Mouse (Mus musculus) forebrain, embryonic 10.5 days (tissue): ENCODE data around the gene Gm21976. TPM values are rescaled to one million over a fixed set of nuclear protein-coding genes. Genes with fewer than 3 reads are reported as not detected.

Experiments
- DNase-seq: peaks from one replicate; pipeline ENCODE4 v3.0.0-alpha.2; 2017; ENCODE audit warnings: low spot score; ENCODE audit errors: extremely low spot score
- H3K27ac ChIP-seq: fragments of 300-500 bp; sonication (generic); 2 replicates; pipeline ENCODE4 v1.5.1; 2016; ENCODE audit warnings: mild to moderate bottlenecking
- H3K27me3 ChIP-seq: fragments of 300-500 bp; sonication (generic); 2 replicates; pipeline ENCODE4 v1.6.1; 2016; ENCODE audit warnings: mild to moderate bottlenecking; ENCODE audit not compliant: poor library complexity, severe bottlenecking
- H3K36me3 ChIP-seq: fragments of 300-500 bp; sonication (generic); replicated peaks from 2 replicates; pipeline ENCODE4 v1.6.1; 2016; ENCODE audit warnings: mild to moderate bottlenecking, moderate library complexity
- H3K4me1 ChIP-seq: fragments of 300-500 bp; sonication (generic); 2 replicates; pipeline ENCODE4 v1.6.1; 2016
- H3K4me3 ChIP-seq: fragments of 300-500 bp; sonication (generic); 2 replicates; pipeline ENCODE4 v1.5.1; 2016; ENCODE audit warnings: mild to moderate bottlenecking, moderate library complexity
- H3K9me3 ChIP-seq: fragments of 300-500 bp; sonication (generic); 2 replicates; pipeline ENCODE4 v1.6.1; 2016; ENCODE audit warnings: mild to moderate bottlenecking, moderate library complexity
- WGBS: fragments of 180-500 bp; shearing (Covaris S2); methylation state at CpG from one replicate; pipeline ENCODE4 v1.1.7; 2016; 5-methylcytosine and 5-hydroxymethylcytosine counted together
- polyA plus RNA-seq: library from polyadenylated mRNA; unstranded; fragments of >200 nt; fragmentation: Nextera tagmentation; extraction: Ambion mirVana; gene quantifications from 2 replicates; pipeline ENCODE4 v1.2.1, GENCODE M21; 2016

The Gm21976 gene
- polyA plus RNA-seq, result not detected in 2 replicates

- no peaks in the 10 kb centered on the region for H3K4me1 ChIP-seq
- H3K27me3 ChIP-seq, result no peaks in the 10 kb centered on the region
- no peak for DNase-seq
- WGBS, result 91% methylated on average over 5 of the region's 5 CpGs
- H3K36me3 ChIP-seq, result peaks cover 10% of the 10 kb centered on the region
- no peak within 1 kb of the TSS for H3K27ac ChIP-seq
- H3K4me3 ChIP-seq, result no peak within 1 kb of the TSS
- no peaks in the 10 kb centered on the region for H3K9me3 ChIP-seq
These were observed at the start of gene Gm21976 for GRCm38 (mm10) chr13:98279686-98280085. Gm21976 (plus strand) TSS chr13:98279887.

GRCm38 (mm10) chr13:98230511-98230910 is 49.2 kb upstream of the Gm21976 start:
- H3K27ac ChIP-seq, result no peak overlapping the region
- WGBS, result 95% methylated on average over 1 of the region's 1 CpGs
- no peaks in the 10 kb centered on the region for H3K36me3 ChIP-seq
- no peaks in the 10 kb centered on the region for H3K27me3 ChIP-seq
- H3K9me3 ChIP-seq, result no peaks in the 10 kb centered on the region
- H3K4me3 ChIP-seq, result no peak overlapping the region
- H3K4me1 ChIP-seq, result peaks cover 11% of the 10 kb centered on the region
- no peak for DNase-seq

- Histone ChIP-seq H3K36me3 (no peaks in the 10 kb centered on the region), H3K9me3 (no peaks in the 10 kb centered on the region), H3K4me1 (no peaks in the 10 kb centered on the region), H3K27ac (no peak overlapping the region), H3K4me3 (no peak overlapping the region), H3K27me3 (no peaks in the 10 kb centered on the region)
- DNase-seq, result no peak
- WGBS, result 82% methylated on average over 6 of the region's 6 CpGs
These were observed 44.2 kb upstream of the Gm21976 start for GRCm38 (mm10) chr13:98235451-98235850.

DNA sequence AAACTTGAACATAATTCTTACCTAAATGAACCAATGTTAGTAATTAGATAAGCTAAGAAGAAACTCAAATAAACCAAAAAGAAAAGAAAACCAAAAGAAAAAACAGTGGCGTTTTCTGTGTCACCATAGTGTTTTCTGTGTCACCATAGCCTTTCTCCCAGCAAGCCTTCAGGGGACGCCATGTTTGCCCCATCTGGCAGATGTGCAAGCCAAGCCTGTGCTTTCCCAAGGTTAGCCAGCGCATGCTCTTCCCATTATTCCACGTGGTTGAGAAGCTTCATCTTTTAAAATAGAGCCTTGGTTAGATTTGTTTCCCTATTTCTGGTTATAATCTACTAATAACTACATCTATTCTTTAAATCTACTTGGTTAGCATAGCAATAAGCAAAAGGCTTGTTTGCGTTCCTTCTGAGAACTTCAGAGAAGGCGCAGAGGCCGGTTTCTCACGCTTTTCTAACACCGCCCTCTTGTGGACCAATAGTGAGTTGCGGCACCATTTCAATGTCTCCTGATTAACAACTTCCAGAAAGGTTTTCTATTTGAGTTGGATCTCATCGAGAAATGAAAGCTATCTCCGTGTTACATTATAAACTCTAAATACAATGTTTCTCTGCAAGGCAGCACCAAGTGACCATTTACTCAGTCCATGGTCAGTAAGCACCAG is 39.6 kb upstream of the Gm21976 start:
- no peaks in the 10 kb centered on the region for H3K36me3 ChIP-seq
- no peaks in the 10 kb centered on the region for H3K9me3 ChIP-seq
- no peaks in the 10 kb centered on the region for H3K27me3 ChIP-seq
- DNase-seq, result peak; percentile 65
- H3K4me1 ChIP-seq, result no peaks in the 10 kb centered on the region
- WGBS, result 24% methylated on average over 12 of the region's 12 CpGs
- no peak overlapping the region for H3K27ac ChIP-seq
- no peak overlapping the region for H3K4me3 ChIP-seq

- H3K27ac ChIP-seq, result no peak overlapping the region
- peaks cover 3% of the 10 kb centered on the region; the same call in 1 of the 2 replicates for H3K36me3 ChIP-seq
- no peaks in the 10 kb centered on the region for H3K27me3 ChIP-seq
- no peak overlapping the region for H3K4me3 ChIP-seq
- H3K9me3 ChIP-seq, result no peaks in the 10 kb centered on the region
- WGBS, result 76% methylated on average over 9 of the region's 9 CpGs
- DNase-seq, result no peak
- no peaks in the 10 kb centered on the region for H3K4me1 ChIP-seq
These were observed 38.0 kb upstream of the Gm21976 start for GRCm38 (mm10) chr13:98241531-98242282.

- H3K36me3 ChIP-seq, result peaks cover 31% of the 10 kb centered on the region
- 81% methylated on average over 5 of the region's 5 CpGs for WGBS
- DNase-seq, result no peak
These were observed 34.9 kb upstream of the Gm21976 start for GRCm38 (mm10) chr13:98244571-98245350.

DNA sequence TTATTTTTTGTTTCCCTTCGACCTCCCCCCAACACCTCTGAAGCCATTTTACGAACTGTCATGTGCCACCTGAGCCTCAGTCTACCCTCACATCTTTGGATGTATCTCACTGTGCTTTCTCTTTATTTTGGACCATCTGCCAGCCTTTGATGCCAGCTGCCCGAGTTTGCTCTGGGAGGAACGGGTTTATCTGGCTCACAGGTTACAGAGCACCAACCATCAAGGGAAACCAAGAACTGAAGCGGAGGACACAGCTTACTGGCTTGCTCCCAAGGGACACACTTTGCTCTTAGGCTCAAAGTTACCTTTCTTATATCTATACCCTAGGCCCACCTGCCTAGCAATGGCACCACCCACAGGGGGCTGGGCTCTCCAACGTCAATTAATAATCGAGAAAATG is 34.3 kb upstream of the Gm21976 start:
- H3K4me1 ChIP-seq, result no peaks in the 10 kb centered on the region
- no peak for DNase-seq
- H3K27ac ChIP-seq, result no peak overlapping the region
- H3K36me3 ChIP-seq, result peaks cover 37% of the 10 kb centered on the region
- 84% methylated on average over 7 of the region's 7 CpGs for WGBS
- H3K9me3 ChIP-seq, result no peaks in the 10 kb centered on the region
- H3K4me3 ChIP-seq, result no peak overlapping the region
- H3K27me3 ChIP-seq, result no peaks in the 10 kb centered on the region

More at GRCm38 (mm10) chr13:98244571-98245350, 34.9 kb upstream of the Gm21976 start:
- Histone ChIP-seq H3K4me3 (no peak overlapping the region), H3K4me1 (no peaks in the 10 kb centered on the region), H3K9me3 (no peaks in the 10 kb centered on the region), H3K27me3 (no peaks in the 10 kb centered on the region), H3K27ac (no peak overlapping the region)

DNA sequence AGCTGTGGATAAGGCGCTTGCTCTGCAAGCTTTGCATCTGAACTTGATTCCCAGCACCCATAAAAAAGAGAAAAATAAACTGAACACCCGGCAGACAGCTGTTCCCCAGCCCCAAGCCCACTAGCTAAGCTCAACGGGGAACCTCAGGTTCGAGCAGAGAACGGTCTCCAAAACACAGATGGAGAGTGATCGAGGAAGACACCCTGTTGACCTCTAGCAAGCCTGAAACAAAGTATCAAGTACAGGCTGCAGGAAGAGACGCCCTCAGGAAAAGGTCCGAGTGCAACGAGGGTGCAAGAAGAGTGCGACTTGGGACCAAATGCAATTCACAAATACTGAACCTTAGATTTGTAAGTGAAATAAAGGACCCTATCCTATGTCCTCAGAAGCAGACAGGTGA is 30.1 kb upstream of the Gm21976 start:
- H3K9me3 ChIP-seq, result no peaks in the 10 kb centered on the region
- H3K4me1 ChIP-seq, result no peaks in the 10 kb centered on the region
- H3K36me3 ChIP-seq, result peaks cover 79% of the 10 kb centered on the region
- no peak for DNase-seq
- no peak overlapping the region for H3K27ac ChIP-seq
- H3K4me3 ChIP-seq, result no peak overlapping the region
- 93% methylated on average over 10 of the region's 10 CpGs for WGBS
- H3K27me3 ChIP-seq, result no peaks in the 10 kb centered on the region

- Histone ChIP-seq H3K36me3 (peaks cover 98% of the 10 kb centered on the region), H3K4me3 (no peak overlapping the region), H3K27me3 (no peaks in the 10 kb centered on the region), H3K4me1 (no peaks in the 10 kb centered on the region), H3K9me3 (no peaks in the 10 kb centered on the region), H3K27ac (no peak overlapping the region)
- no peak for DNase-seq
- WGBS, result 81% methylated on average over 9 of the region's 9 CpGs
These were observed 24.8 kb upstream of the Gm21976 start for GRCm38 (mm10) chr13:98254921-98255320.

- H3K4me3 ChIP-seq, result peak within 1 kb of the TSS; percentile 91
- no peaks in the 10 kb centered on the region for H3K9me3 ChIP-seq
- DNase-seq, result peak; percentile 99
- under 1% methylated on average over 71 of the region's 71 CpGs for WGBS
- peak within 1 kb of the TSS; percentile 93 for H3K27ac ChIP-seq
- no peaks in the 10 kb centered on the region for H3K27me3 ChIP-seq
- H3K36me3 ChIP-seq, result peaks cover 35% of the 10 kb centered on the region
- H3K4me1 ChIP-seq, result peaks cover 26% of the 10 kb centered on the region
These were observed 16.8 kb upstream of the Gm21976 start, which contains the start of the genes Utp15 and Ankra2 for GRCm38 (mm10) chr13:98262636-98263457. Utp15 (minus strand) TSS chr13:98263041. Ankra2 (plus strand) TSS chr13:98263074.

GRCm38 (mm10) chr13:98263458-98263987 is 16.2 kb upstream of the Gm21976 start:
- Histone ChIP-seq H3K4me3 (peak overlapping the region; percentile 91), H3K36me3 (peaks cover 35% of the 10 kb centered on the region), H3K27me3 (no peaks in the 10 kb centered on the region), H3K4me1 (peaks cover 26% of the 10 kb centered on the region), H3K9me3 (no peaks in the 10 kb centered on the region), H3K27ac (peak overlapping the region; percentile 93)
- no peak for DNase-seq
- WGBS, result under 1% methylated on average over 16 of the region's 16 CpGs

DNA sequence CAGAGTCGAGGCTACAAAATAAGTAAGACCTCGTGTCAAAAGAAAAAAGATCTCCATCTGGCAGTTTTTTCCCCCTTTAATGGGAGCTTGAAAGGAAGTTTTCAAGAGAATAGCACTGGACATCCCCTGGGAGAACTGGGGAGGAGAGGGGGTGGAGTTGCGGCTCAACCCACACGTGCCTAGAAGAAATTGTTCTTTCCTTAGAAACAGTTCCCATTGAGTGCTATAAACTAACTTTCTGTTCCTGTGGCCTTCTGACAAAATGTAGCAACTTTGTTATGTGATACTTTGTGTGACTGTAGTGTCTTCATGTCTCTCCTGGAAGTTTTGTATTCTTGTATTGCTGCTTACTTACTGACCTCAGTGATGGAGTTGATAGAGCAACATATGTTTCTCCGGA is 15.6 kb upstream of the Gm21976 start:
- H3K9me3 ChIP-seq, result no peaks in the 10 kb centered on the region
- peak overlapping the region; percentile 91 for H3K4me3 ChIP-seq
- H3K27ac ChIP-seq, result peak overlapping the region; percentile 93; the same call in 1 of the 2 replicates
- peaks cover 26% of the 10 kb centered on the region for H3K4me1 ChIP-seq
- no peak for DNase-seq
- peaks cover 35% of the 10 kb centered on the region for H3K36me3 ChIP-seq
- H3K27me3 ChIP-seq, result no peaks in the 10 kb centered on the region
- 43% methylated on average over 5 of the region's 5 CpGs for WGBS
